Mouse (Mus musculus): ENCODE data around the gene Clk1. TPM values are rescaled to one million over a fixed set of nuclear protein-coding genes. Genes with fewer than 3 reads are reported as not detected.

The Clk1 gene
- polyA plus RNA-seq, 1 experiment from 2014 or later: 92.6 TPM

DNA sequence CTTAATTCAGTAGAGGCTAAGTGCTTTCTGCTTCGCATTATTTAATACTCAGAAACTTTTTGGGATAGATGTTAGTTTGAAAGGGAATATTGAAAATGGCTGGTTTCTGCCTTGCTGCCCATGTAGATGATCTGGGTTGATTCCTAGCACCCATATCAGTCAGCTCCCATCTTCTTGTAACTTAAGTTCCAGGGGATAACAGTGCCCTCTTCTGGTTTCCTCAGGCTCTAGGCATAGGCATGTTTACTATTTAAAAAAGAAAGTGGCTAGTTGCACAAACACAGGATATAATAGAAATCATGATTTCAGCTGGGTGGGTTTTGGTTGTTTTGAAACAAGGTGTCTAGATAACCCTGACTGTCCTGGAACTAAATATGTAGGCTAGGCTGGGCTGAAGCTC is 27.7 kb downstream of the Clk1 start:
- no peak overlapping the region for H3K9ac ChIP-seq (ENCODE audit: low read depth, low read length)
- no peaks in the 10 kb centered on the region for H3K9me3 ChIP-seq (replicated peaks; ENCODE audit: control insufficient read depth, low read length)
- WGBS (ENCODE audit: insufficient replicate concordance): 81% methylated on average over 1 of the region's 1 CpGs
- H3K36me3 ChIP-seq (ENCODE audit: control insufficient read depth, insufficient read depth): peaks cover 43% of the 10 kb centered on the region
- H3K4me2 ChIP-seq (ENCODE audit: low read depth, low read length): no peak overlapping the region
- no peak overlapping the region for H3K27ac ChIP-seq (ENCODE audit: low read length)
- no peaks in the 10 kb centered on the region for H3K27me3 ChIP-seq (ENCODE audit: control insufficient read depth, insufficient read depth, low read depth, low read length)
- ATAC-seq (ENCODE audit: low read depth): no peak
- peaks cover 13% of the 10 kb centered on the region for H3K4me1 ChIP-seq (ENCODE audit: control insufficient read depth, low read depth, low read length)
- H3K4me3 ChIP-seq (ENCODE audit: low read depth, low read length): no peak overlapping the region

DNA sequence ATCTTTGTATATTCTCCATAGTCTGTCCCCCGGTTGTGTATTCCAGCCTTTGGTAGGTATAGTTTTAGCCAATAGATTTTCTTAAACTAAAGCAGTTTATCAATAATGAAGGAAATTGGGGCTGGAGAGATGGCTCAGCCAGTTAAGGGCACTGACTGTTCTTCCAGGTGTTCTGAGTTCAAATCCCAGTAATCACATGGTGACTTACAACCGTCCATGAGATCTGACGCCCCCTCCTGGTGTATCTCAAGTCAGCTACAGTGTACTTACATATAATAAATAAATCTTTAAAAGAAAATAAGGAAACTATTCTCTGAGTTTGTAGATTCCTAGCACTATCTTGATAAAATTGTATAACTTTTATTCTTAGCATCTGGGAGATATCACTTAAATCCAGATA is 28.5 kb downstream of the Clk1 start:
- H3K9me3 ChIP-seq (replicated peaks; ENCODE audit: control insufficient read depth, low read length): no peaks in the 10 kb centered on the region
- no peak overlapping the region for H3K27ac ChIP-seq (ENCODE audit: low read length)
- H3K4me3 ChIP-seq (ENCODE audit: low read depth, low read length): no peak overlapping the region
- no peak overlapping the region for H3K4me2 ChIP-seq (ENCODE audit: low read depth, low read length)
- H3K27me3 ChIP-seq (ENCODE audit: control insufficient read depth, insufficient read depth, low read depth, low read length): no peaks in the 10 kb centered on the region
- 74% methylated on average over 3 of the region's 3 CpGs for WGBS (ENCODE audit: insufficient replicate concordance)
- H3K4me1 ChIP-seq (ENCODE audit: control insufficient read depth, low read depth, low read length): peaks cover 13% of the 10 kb centered on the region
- no peak overlapping the region for H3K9ac ChIP-seq (ENCODE audit: low read depth, low read length)
- H3K36me3 ChIP-seq (ENCODE audit: control insufficient read depth, insufficient read depth): peaks cover 34% of the 10 kb centered on the region
- no peak for ATAC-seq (ENCODE audit: low read depth)

DNA sequence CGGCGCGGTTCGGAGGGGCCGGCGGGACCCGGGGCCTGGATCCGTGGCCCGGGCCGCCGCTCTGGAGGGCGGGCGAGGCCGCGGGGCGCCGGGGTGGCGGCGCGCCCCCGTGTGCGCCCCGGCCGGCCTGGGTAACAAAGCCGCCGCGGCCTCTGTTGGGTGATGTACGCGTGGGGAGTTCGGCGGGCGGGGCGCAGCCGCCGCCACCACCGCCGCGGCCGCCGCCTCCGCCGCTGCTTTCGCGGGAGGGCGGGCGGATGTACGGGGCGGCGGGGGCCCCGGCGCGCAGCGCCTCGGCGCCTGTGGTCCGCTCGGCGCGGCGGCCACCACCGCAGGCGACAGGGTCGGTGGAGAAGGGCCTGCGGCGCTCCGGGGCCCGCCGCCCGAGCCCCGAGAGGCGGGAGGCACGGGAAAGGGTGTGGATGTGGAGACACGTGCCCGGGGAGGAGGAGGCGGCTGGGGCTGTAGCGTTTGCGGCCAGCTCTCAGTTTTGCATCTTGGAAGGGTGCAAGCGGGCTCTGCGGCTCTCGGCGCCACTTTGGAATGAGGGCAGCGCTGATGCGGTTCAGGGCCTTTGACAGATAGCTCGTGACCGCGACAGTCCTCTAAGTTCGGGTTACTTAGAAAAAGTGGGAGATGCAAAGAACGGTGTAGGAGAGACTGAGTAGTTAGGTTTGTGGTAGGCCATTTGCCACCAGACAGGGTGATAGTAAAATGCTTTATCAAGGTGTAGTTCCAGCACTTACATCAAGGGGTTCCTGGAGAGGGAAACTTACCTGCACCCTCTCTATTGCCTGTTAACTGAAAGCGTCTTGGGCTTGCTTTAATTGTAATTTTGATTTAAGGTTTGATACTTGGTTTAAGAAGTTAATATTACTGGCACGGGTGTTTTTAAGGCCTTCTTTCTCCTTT is 30.3 kb downstream of the Clk1 start:
- no peaks in the 10 kb centered on the region for H3K27me3 ChIP-seq (ENCODE audit: control insufficient read depth, insufficient read depth, low read depth, low read length)
- H3K36me3 ChIP-seq (ENCODE audit: control insufficient read depth, insufficient read depth): peaks cover 23% of the 10 kb centered on the region
- H3K27ac ChIP-seq (ENCODE audit: low read length): peak overlapping the region; percentile 97
- ATAC-seq (ENCODE audit: low read depth): peak; percentile 58
- H3K4me1 ChIP-seq (ENCODE audit: control insufficient read depth, low read depth, low read length): peaks cover 13% of the 10 kb centered on the region
- H3K4me2 ChIP-seq (ENCODE audit: low read depth, low read length): peak overlapping the region; percentile 88
- H3K9me3 ChIP-seq (replicated peaks; ENCODE audit: control insufficient read depth, low read length): no peaks in the 10 kb centered on the region
- H3K9ac ChIP-seq (ENCODE audit: low read depth, low read length): peak overlapping the region; percentile 94
- peak overlapping the region; percentile 87 for H3K4me3 ChIP-seq (ENCODE audit: low read depth, low read length)
- 1% methylated on average over 65 of the region's 90 CpGs for whole genome bisulfite sequencing (ENCODE audit: insufficient replicate concordance)

DNA sequence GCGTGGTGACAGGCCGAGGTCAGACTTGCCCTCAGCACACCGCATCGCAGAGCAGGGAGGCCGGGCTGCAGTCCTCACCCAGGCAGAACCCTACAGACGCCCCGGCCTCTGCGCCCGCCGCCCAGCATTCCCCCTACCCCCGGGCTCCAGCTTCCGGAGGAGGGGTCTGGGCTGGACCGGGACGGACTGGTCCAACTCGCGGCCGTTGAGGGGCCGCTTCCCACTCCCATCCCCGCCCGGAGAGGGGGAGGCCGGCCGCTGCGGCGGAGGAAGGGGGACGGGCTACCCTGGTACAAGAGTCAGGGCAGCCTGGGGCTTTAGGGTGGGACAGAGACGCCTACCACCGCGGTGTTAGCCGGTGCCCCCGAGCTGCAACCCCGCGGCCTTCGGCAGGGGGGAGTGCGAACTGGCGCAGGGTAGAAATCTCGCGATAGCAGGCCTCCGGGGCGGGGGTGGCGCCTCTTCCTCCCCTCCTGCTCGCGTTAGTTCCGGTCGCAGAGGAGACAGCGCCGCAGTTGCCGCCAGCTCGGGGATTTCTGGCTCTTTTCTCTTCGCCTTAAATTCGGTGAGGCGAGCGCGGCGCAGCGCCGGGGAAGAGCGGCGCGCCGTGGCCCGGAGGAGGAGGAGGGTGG is 31.1 kb downstream of the Clk1 start, which contains the start of gene Bzw1:
Gene Bzw1, plus strand, starts transcription at position 247 of the 632 bp plus-strand sequence.
- peaks cover 13% of the 10 kb centered on the region for H3K4me1 ChIP-seq (ENCODE audit: control insufficient read depth, low read depth, low read length)
- H3K4me3 ChIP-seq (ENCODE audit: low read depth, low read length): peak within 1 kb of the TSS; percentile 87
- H3K9me3 ChIP-seq (replicated peaks; ENCODE audit: control insufficient read depth, low read length): no peaks in the 10 kb centered on the region
- H3K36me3 ChIP-seq (ENCODE audit: control insufficient read depth, insufficient read depth): peaks cover 16% of the 10 kb centered on the region
- peak; percentile 95 for ATAC-seq (ENCODE audit: low read depth)
- H3K27me3 ChIP-seq (ENCODE audit: control insufficient read depth, insufficient read depth, low read depth, low read length): no peaks in the 10 kb centered on the region
- H3K9ac ChIP-seq (ENCODE audit: low read depth, low read length): peak within 1 kb of the TSS; percentile 94
- WGBS (ENCODE audit: insufficient replicate concordance): under 1% methylated on average over 48 of the region's 61 CpGs
- peak within 1 kb of the TSS; percentile 88 for H3K4me2 ChIP-seq (ENCODE audit: low read depth, low read length)
- H3K27ac ChIP-seq (ENCODE audit: low read length): peak within 1 kb of the TSS; percentile 97

DNA sequence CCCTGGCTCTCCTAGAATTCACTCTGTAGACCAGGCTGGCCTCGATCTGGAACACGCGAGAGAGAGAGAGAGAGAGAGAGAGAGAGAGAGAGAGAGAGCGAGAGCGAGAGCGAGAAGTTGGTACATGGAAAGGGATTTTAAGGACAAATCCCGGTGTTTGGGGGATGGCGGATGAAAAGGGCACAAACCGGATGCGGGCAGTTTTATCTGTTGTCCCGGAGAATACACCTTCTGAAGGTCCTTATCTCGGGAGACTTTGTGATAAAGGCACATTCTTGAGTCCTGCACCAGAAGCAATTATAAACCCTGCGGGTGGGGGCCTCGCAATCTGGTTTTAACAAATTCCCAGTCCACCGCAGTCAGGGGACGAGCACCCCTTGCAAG is 31.6 kb downstream of the Clk1 start:
- H3K4me3 ChIP-seq (ENCODE audit: low read depth, low read length): peak overlapping the region; percentile 87
- peak overlapping the region; percentile 88 for H3K4me2 ChIP-seq (ENCODE audit: low read depth, low read length)
- 0% methylated on average over 16 of the region's 16 CpGs for WGBS (ENCODE audit: insufficient replicate concordance)
- H3K9me3 ChIP-seq (replicated peaks; ENCODE audit: control insufficient read depth, low read length): no peaks in the 10 kb centered on the region
- H3K4me1 ChIP-seq (ENCODE audit: control insufficient read depth, low read depth, low read length): peaks cover 13% of the 10 kb centered on the region
- peak overlapping the region; percentile 94 for H3K9ac ChIP-seq (ENCODE audit: low read depth, low read length)
- peak overlapping the region; percentile 97 for H3K27ac ChIP-seq (ENCODE audit: low read length)
- ATAC-seq (ENCODE audit: low read depth): no peak
- peaks cover 15% of the 10 kb centered on the region for H3K36me3 ChIP-seq (ENCODE audit: control insufficient read depth, insufficient read depth)
- no peaks in the 10 kb centered on the region for H3K27me3 ChIP-seq (ENCODE audit: control insufficient read depth, insufficient read depth, low read depth, low read length)

DNA sequence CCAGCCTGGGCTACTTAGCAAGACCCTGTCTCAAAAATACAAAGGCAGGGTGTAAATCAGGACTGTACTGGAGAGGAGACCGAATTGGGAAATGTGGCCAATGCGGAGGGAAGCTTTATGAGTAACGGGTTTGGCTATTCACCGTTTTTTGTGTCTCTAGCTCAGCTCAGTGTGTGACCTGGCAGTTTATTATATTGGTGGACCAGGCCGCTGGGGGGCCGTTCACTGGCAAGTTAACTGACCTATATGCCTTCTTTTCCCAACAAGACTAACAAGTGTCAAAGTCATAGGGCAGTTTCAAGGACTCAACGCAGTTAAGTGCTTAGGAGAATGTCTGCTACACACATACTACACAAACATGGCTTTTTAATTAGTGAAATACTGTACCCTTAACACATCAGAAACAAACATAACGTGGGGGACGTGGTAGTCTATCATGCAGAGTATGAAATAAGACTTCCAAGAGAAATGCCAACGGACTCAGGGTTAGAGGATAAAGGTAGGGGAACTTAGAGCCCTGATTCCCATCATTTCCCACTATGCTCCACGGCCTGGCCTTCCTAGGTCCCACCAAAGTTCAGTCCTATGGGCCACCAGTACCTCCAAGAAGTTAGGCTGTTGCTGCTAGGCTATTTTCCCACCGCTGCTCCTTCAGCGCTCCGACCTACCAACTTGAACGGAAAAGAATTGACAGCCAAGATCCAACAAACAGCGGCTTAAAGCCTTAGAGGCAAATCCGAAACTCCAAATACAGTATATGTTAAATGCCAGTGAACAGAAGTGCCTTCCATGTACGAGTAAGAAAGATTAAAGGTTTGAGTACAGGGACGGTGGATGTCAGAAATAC is 32.2 kb downstream of the Clk1 start:
- Histone ChIP-seq H3K27me3 (ENCODE audit: control insufficient read depth, insufficient read depth, low read depth, low read length) (no peaks in the 10 kb centered on the region), H3K9ac (ENCODE audit: low read depth, low read length) (peak overlapping the region; percentile 94), H3K36me3 (ENCODE audit: control insufficient read depth, insufficient read depth) (peaks cover 15% of the 10 kb centered on the region), H3K27ac (ENCODE audit: low read length) (peak overlapping the region; percentile 97), H3K4me3 (ENCODE audit: low read depth, low read length) (peak overlapping the region; percentile 87), H3K9me3 (replicated peaks; ENCODE audit: control insufficient read depth, low read length) (no peaks in the 10 kb centered on the region), H3K4me1 (ENCODE audit: control insufficient read depth, low read depth, low read length) (peaks cover 13% of the 10 kb centered on the region), H3K4me2 (ENCODE audit: low read depth, low read length) (peak overlapping the region; percentile 88)
- no peak for ATAC-seq (ENCODE audit: low read depth)
- WGBS (ENCODE audit: insufficient replicate concordance): 41% methylated on average over 19 of the region's 19 CpGs

DNA sequence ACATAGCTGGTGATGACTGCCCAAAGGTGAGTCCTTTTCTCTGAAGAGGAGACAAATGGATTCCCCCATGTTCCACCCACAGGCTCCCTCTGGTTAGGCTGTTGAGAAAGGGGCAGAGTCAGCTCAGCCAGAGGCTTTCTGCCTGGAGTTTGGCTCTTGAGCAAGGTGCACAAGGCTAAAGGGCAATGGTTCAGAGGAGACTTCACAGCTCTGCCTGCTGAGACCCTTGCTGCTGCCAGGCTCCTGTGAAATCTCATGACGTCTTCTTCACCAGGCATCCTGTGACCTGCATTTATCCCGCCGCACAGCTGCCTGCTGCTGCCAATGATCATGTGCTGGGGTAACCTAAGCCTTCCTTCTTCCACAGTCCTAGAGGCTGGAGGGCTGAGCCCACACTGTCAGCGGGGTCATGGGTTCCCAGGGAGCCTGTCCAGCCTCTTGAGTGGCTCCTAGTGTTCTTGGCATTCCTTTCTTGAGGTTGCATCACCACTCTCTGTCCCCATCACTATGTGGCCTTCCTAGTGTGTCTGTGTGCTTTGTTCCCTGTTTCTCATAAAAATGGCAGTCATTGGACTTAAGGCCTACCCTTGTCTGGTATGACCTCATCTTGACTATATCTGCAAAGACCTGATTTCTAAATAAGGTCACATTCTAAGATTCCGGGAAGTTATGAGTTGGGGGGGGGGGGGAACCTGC is 41.1 kb downstream of the Clk1 start:
- Histone ChIP-seq H3K36me3 (ENCODE audit: control insufficient read depth, insufficient read depth) (no peaks in the 10 kb centered on the region), H3K27me3 (ENCODE audit: control insufficient read depth, insufficient read depth, low read depth, low read length) (no peaks in the 10 kb centered on the region), H3K27ac (ENCODE audit: low read length) (no peak overlapping the region), H3K9me3 (replicated peaks; ENCODE audit: control insufficient read depth, low read length) (no peaks in the 10 kb centered on the region), H3K4me2 (ENCODE audit: low read depth, low read length) (no peak overlapping the region), H3K4me3 (ENCODE audit: low read depth, low read length) (no peak overlapping the region), H3K9ac (ENCODE audit: low read depth, low read length) (no peak overlapping the region), H3K4me1 (ENCODE audit: control insufficient read depth, low read depth, low read length) (no peaks in the 10 kb centered on the region)
- ATAC-seq (ENCODE audit: low read depth): no peak
- 65% methylated on average over 5 of the region's 5 CpGs for WGBS (ENCODE audit: insufficient replicate concordance)

DNA sequence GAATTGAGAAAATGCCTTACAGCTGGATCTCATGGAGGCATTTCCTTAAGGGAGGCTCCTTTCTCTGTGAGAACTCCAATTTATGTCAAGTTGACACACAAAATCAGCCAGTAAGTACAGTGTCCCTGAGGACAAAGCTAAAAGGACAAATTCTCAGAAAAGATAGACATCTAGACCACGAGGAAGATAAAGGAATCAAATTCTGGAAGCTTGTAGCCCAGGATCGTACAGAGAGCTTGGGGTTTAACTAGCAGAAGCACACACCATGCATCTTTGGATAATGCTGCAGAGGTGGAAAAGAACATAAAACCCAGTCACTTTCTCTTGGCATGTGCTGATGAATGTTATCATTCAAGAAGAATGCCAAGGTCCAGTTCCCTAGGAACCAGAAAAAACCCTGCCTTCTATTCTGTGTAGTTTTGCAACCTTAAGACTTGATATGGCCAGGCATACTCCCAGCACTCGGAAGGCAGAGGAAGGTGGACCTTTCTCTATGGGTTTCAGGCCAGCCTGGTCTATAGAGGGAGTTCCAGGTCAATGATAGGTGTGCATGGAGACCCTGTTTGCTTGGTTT is 48.2 kb downstream of the Clk1 start:
- no peaks in the 10 kb centered on the region for H3K36me3 ChIP-seq (ENCODE audit: control insufficient read depth, insufficient read depth)
- H3K9me3 ChIP-seq (replicated peaks; ENCODE audit: control insufficient read depth, low read length): no peaks in the 10 kb centered on the region
- H3K27ac ChIP-seq (ENCODE audit: low read length): no peak overlapping the region
- ATAC-seq (ENCODE audit: low read depth): no peak
- no peak overlapping the region for H3K4me3 ChIP-seq (ENCODE audit: low read depth, low read length)
- 43% methylated on average over 3 of the region's 3 CpGs for WGBS (ENCODE audit: insufficient replicate concordance)
- H3K4me2 ChIP-seq (ENCODE audit: low read depth, low read length): no peak overlapping the region
- H3K27me3 ChIP-seq (ENCODE audit: control insufficient read depth, insufficient read depth, low read depth, low read length): no peaks in the 10 kb centered on the region
- no peak overlapping the region for H3K9ac ChIP-seq (ENCODE audit: low read depth, low read length)
- H3K4me1 ChIP-seq (ENCODE audit: control insufficient read depth, low read depth, low read length): no peaks in the 10 kb centered on the region
